Mouse (Mus musculus) v-Abl transformed pro-B cells (cell line): ENCODE data around the gene Grm5.

Source experiments
- in situ Hi-C, 2 experiments: fragments of 400-800 bp; cut with MboI; formaldehyde crosslinking; loops; one replicate each; pipeline ENCODE4 v1.15.1; 2025; ENCODE audit not compliant: unreplicated experiment in 2 of 2

Gene Grm5

DNA sequence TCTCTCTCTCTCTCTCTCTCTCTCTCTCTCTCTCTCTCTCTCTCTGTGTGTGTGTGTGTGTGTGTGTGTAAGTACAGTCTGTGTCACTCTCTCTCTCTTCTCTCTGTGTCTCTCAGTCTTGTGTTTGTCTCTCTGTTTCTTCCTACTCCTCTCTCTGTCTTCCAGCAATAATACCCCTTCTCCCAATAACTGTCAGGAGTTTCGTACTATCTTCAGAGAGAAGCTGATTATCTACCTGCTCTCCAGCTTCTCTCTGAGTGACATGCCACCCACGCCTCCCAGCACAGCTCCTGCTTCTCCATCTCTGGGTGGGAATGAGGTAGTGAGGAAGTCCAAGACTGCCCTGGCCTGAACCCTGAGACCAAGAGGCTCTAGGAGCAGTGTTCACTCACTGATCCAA lies at the start of gene Grm5:
Grm5 (plus strand) TSS at position 301 of the 400 bp plus-strand sequence.
- in situ Hi-C loops, result no loop called here

DNA sequence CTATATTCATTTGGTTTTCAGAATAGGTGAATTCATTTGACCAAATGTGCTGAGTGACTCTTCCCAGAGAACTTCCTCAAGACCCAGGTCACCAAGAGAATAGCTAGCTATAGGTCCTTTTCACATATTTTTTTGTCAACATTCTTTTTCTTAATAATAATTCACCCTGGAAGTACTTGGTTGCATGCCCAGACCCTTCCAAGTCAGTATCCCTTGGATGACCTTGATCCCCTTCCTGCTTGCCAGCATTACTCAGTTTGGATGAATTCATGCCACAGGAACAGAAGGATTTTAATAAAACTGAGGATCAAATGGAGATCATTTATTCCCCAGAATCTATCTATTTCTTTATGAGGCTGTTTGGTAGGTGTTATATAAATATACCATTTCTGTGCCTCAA lies 44.9 kb upstream of the Grm5 start:
- in situ Hi-C loops, result no loop called here

DNA sequence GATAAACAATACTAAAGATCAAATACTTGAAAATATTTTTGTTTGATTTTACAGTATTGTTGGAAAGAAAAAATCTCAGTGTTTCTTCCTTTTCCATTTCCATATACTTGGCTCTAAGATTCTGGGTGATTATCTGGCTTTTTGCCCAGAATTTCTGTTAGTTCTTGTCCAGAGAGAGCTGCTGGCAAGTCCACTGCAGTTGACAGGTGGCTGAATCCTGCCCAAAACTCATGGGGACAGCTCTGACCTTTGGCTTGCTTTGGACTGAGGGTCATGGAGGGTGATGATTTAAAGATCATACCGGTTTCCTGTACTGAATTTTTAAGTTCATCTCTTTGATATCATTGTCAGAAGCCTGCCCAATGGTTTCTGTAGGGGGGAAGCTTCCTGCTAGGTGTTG lies 18.7 kb upstream of the Grm5 start:
- in situ Hi-C loops, result no loop called here

DNA sequence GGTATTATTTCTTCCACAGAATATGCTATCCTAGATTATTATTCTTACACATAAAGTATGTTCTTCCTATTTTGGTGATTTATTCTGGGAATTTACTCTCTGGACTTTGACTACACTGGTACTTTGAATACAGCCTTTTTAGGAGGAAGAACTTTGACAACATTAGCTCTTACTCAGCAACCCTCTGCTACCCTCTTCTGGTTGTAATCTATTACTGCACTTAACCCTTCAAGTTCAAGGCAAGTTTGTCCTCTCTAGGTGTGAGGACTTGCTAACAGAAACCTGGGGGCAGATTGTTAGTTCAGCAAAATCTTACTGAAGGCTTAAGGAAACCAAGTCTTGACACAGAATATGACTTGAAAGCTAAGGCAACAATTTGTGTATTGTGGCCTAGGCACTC lies 17.5 kb upstream of the Grm5 start:
- in situ Hi-C loops, result no loop called here

DNA sequence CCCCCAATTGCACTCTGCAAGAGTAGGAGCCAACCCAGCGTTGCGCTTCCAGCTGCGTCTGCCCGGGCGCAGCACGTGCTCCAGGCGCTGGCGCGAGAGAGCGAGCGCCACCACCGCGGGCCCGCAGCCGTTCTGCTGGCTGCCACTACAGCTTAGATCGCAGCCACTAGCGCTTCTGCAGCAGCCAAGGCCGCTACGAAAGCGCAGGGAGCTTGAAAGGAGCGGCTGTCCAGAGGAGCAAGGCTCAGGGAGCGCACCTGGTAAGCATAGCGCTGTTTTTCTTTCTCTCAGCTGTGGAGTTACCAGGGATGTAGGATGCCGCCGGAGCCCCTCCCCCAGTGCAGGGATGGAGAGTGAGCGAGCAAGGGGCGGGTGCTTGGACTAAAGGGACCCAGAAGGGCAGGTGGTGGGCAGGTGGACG lies 323 bp downstream of the Grm5 start:
- in situ Hi-C loops, result no loop called here

DNA sequence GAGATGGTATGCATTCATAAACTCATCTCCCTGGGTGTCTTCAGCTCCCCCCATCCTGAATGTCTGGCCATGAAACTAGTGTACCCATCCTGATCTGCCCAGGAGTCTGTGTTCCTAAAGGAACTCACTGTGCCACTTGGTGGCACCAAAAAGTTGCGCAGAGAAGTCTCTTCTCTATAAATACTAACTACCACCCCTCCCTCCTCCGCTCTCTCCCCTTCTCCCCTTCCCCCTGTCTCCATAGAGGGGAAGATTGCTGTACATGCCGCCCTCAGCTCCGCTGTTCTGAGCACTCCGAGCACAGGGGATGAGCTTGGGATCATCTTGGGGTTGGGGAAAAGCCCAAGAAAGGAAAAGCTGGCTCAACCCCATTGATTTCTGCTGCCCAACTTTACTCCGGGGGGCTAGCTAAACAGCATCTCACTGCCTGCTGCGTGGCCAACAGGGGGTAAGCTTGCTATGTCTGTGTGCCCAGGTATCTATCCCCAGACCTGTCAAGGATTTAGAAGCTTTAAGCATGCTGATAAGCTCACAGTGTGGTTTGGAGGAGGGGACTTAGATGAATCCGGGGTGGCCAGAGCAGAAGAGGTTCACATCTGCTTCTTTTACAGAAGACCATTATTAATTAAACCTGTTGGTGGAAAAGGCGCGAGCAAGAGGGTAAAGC lies 2.4 kb downstream of the Grm5 start:
- in situ Hi-C loops, result no loop called here

DNA sequence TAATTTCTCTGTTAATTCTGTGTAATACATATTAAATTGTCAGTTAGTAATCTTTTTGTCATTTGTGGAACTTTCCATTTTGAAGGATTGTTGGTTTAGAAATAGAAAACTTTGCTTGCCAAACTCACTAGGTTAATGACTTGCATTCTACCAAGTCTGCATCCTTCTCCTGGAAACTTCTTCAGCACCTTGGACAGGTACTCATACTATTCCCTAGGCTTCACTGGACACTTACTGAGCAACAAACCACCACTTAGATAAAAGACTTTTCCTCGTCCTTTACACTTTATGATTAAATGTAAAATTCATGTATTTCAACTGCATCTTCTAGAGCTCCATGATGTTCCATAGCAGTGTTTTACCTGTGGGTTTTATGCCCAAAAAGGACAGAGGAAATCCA lies 4.0 kb downstream of the Grm5 start:
- in situ Hi-C loops, result no loop called here

DNA sequence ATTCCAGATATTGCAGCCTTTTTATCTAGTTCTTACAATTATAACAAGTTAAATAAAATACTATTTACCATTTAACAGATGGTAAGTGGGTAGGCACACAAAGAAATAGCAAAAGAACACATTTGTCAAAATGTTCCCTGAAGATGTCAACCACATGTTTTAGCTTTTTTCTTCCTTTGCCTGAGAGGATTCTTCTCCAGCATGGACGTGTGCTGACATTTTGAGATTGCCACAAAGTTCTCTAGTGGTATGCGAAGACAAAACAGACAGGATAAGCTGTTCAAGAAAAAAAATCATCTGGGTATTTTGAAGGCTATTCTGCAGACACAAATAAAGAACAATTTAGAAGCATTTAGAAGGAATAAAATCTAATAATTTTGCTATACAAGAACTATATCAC lies 42.3 kb downstream of the Grm5 start:
- in situ Hi-C loops, result no loop called here

DNA sequence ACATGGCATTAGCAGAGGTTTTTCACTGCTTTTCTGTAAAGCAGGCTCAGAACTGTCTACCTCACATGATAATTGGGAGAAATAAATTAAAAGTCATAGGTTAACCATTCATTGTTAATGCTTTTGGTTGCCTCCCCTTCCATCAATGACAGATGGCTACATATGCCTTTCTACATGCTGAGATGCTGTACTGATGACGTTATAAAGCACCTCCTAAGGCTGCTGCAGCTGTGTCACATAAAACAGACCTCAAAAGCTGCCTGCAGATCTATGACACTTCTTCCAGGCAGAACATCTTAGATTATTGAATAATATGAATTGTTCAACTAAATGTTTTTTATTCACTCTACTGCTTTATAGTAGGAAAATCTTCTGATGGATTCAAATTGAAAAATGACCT lies 51.6 kb downstream of the Grm5 start:
- in situ Hi-C loops, result no loop called here

DNA sequence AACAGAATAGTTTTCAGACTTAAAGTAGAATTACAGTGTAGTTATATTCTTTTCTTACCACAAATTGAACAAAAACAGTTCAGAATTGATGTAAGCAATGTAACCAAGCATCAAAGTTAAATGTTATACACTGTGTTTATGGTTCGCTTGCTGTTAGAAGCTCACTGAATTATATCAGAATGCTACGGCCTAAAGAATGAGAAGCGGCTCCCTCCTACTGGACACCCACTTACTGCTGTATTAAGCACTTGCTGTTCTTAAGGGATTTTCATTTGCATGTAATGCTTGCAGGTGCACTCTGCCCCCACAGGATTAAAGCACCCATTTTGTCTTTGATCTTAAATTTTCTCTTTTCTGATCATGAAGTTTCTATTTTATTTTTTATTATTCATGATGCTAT lies 66.6 kb downstream of the Grm5 start:
- in situ Hi-C loops, result no loop called here

DNA sequence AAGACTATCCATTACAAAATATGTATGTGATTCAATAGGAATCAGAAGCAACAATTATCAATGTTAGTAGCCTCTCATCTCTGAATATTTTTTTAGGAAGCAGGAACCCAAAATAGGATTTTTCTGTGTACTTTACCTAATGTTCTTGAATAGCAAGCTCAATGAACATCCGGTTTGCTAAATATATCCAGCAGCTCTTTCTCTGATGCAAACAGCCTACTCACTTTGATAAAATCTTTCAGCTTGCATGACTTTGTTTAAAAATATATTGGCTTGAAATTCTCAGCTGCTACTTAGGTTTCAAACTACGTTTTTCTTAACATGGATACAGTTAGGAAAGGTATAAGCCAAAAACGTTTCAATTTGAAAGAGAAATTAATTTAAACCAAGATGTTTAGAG lies 77.8 kb downstream of the Grm5 start:
- in situ Hi-C loops, result no loop called here

DNA sequence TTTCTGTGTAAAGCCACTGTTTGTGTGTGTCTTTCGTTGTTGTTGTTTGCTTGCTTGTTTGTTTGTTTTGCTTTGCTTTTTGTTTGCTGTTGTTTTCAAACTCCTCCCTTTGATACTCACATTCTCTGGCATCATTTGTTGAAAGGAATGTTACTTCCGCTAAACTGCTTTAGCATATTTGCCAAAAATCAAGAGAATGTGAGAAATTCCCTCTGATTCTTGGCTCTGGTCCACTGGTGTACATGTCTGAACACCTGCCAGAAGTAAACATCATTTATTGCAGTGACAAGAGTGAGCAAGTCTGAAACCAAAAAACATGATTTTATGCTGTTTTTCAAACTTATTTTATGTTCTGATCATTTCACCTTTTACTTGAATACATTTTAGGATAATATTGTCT lies 80.1 kb downstream of the Grm5 start:
- in situ Hi-C loops, result no loop called here

DNA sequence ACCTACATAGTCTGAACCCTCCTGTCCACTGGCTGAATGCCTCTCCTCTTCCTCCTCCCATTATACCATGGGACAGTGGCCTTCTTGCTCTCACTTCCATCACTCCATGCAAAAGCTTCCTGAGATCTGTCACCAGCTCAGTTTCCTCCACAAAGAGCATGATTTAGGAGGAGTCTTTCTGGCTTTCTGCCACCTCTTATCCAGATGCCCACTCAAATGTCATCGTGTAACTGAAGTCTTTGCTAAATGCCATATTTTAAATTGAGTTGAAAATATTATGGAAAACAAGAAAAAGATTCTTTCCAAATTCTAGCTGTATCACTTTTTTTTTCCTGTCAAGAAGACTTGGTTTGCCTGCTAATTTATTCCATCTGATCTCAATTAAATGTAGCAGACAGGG lies 132.4 kb downstream of the Grm5 start:
- in situ Hi-C loops, result no loop called here

DNA sequence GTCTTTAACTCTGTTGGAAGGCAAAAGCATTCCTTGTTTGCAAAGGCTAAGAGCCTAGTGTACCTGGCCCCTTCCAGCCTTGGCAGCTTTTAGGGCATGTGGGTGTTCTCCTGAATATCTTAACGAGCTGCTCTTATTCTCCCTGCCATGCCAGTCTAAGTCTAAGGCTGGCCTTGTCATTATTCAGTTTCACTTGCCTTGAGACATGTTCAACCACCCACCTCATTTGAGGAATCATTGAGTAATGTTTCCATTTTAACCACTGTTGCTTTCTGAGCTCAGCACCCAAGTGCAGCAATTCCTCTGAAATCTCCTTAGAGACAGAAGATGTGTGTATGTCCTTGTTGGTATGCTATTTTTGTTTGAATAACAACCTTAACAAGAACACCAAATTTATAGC lies 134.7 kb downstream of the Grm5 start:
- in situ Hi-C loops, result no loop called here

DNA sequence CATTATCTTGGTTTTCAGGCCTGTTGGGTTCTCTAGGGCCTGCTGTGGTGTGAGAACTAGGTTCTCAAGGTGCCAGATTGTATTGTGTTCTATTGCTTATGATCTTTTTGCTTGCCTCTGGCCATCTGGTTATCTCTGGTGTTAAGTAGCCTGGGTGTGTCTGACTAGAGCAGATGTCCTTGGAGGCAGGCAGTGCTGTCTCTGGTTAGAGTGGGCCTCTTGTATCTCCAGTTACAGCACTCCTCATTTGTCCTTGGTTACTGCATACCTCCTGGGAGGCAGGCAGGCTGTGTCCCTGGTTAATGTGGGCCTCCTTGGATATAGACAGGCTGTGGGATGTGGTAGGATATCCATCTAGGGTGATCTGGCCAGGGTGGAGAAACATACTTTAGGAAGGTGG lies 150.5 kb downstream of the Grm5 start:
- in situ Hi-C loops, result no loop called here

DNA sequence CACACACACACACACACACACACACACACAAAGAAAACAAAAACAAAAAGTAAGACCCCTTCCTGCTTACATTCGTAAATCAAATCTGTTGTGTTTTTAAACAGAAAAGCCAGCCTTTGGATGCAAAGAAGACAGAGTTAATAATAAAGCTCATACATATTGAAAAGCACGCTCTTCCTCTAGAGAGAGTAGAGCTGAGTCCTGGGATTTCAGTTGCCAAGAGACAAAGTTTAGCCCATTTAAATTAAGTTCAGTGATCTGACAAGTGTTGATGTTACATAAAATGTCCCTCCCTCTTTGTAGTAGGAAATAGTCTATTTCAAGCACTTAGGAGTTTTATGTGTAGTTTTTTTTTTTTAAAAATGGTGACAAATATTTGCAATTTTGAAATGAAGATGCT lies 178.0 kb downstream of the Grm5 start:
- in situ Hi-C loops, result no loop called here

DNA sequence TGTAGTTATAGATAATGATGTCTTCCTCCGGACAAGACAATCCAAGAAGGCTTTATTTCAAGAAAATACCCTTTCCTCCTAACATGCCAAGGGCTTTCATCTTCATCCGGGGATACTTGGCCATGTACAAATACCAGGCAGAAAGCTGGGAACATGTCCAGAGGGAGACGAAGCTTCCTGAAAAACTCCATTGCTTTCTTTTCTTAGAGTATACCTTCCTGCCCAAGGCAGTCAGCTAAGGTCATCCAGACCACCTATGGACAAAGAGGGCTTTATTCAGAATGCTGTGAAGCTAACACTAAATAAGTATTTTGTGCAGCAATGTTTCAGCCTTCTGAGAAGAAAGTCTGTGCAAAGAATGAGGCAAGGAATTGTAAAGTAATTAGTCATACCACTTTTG lies 178.4 kb downstream of the Grm5 start:
- in situ Hi-C loops, result no loop called here

DNA sequence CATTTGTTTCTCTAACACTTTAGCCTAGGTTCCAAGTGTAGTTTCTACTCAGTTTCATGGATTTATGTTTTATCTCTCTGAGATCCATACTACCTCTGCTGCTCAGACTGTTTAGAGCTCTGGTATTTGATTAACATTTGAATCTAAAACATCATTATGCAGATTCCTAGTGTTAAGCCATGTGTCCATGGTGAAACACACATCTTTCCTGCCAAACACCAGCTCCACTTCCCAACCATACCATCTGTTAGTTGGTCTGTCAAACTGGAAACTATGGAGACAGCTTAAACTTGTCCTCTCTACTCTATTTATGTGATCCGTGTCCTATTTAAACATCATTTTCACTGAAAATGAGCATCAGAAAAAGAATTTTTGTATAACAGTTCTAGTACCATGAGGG lies 203.6 kb downstream of the Grm5 start:
- in situ Hi-C loops, result no loop called here

DNA sequence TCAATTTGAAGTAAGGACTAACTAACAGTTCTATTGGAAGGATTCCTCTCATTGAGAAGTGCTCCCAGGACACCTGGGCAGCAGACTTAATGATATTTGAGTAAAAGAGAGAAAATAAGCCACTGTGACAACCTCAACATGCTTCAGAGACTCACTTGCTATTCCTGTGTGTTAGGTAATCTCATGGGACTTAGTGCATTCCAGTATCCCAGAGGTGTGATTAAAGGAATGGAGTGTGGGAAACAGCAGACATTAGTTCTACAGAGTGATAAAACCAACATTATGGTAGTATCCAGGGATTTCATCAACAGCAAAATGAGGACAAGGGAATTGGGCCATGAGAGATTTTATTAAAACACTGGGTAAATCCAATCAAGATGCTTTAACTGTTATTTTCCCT lies 205.0 kb downstream of the Grm5 start:
- in situ Hi-C loops, result no loop called here

DNA sequence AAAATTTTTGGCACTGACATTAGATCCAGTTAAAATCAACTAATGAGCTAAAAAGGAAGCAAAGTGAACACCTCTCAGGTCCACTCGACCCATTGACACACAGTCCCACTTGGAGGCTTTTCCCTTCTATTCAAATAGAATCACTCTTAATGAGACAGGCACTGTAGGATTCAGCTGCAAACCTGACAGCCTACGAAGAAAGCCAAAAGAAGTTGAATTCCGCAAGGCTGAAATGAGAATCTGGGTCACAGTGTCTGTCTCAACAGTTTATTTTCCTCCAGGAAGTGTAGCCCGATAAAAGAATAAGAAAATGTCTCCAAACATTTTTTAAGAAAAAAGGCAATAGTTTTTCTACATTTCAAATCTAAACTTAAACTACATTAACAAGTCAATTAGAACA lies 209.9 kb downstream of the Grm5 start:
- in situ Hi-C loops, result no loop called here

DNA sequence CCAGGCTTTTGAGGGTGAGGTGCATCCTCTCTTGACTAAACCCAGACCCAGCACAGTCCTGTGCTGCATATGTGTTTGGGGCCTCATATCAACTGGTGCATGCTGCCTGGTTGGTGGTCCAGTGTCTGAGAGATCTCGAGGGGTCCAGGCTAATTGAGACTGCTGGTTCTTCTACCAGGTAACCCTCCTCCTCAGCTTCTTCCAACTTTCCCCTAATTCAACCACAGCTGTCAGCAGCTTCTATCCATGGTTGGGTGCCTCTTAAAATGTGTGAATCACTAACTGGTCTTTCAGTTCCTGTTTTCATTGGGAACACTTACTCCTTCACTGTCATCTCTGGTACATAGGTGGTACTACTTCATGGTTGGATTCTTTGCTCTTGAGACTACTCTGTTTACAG lies 240.9 kb downstream of the Grm5 start:
- in situ Hi-C loops, result loop anchor here (25.0 kb wide), 3 partner anchors 387 to 1337 kb away; no protein-coding TSS in a partner anchor

DNA sequence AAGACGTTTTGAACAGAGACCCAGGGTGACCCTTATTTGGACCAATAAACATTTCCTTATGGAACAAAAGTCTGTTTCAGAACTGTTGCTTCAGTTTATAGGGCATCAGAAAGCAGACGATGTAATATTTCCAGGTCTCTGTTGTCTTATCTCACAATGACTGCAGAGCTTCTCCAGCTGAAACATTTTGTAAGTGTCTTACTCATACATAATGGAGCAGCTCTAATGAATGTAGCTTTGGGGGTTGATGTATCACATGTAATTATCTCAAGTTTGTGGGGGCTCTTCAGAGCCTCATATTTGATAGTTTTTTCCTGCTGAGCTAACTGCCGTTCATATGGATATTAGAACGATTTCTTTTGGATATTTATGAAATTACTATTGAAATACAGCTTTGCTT lies 250.7 kb downstream of the Grm5 start:
- in situ Hi-C loops, result loop anchor here (25.0 kb wide), 3 partner anchors 378 to 1328 kb away; no protein-coding TSS in a partner anchor

DNA sequence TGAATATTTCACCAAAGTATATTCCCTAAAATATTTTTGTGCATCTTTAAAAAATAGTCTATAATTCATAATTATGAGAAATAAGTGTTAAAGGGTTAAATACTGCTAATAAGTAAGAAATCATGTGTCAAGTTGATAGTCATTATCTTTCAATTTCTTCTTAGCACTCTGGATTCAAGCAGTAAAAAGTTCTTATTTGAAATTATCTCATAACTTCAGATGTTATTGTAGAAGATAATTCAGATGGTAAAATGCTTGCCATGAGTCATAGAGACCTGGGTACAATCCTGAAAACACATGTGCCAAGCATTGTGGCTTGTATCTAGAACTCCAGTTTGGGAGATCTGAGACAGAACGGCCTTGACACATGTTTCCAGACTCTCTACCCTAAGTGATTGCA lies 254.6 kb downstream of the Grm5 start:
- in situ Hi-C loops, result loop anchor here (25.0 kb wide), 3 partner anchors 374 to 1324 kb away; no protein-coding TSS in a partner anchor
